Mouse (Mus musculus): ENCODE data around the gene Pald1. TPM values are rescaled to one million over a fixed set of nuclear protein-coding genes. Genes with fewer than 3 reads are reported as not detected.

Gene Pald1
- polyA plus RNA-seq, 1 experiment, result 10.3 TPM

- Histone ChIP-seq H3K27ac (ENCODE audit: insufficient read depth, low read length) (no peak overlapping the region), H3K4me3 (ENCODE audit: insufficient read depth, low read length) (no peak overlapping the region), H3K4me1 (ENCODE audit: control insufficient read depth, insufficient read depth, low read length) (no peaks in the 10 kb centered on the region)
- peak; percentile 73 for TF ChIP-seq CTCF (IDR thresholded peaks at IDR 0.05; ENCODE audit: extremely low read depth, insufficient read depth, low read length)
- TF ChIP-seq POLR2A (IDR thresholded peaks at IDR 0.05; ENCODE audit: extremely low read depth, insufficient read depth, low read length), result no peak
These were observed 39.4 kb downstream of the Pald1 start for GRCm38 (mm10) chr10:61343950-61344349.

DNA sequence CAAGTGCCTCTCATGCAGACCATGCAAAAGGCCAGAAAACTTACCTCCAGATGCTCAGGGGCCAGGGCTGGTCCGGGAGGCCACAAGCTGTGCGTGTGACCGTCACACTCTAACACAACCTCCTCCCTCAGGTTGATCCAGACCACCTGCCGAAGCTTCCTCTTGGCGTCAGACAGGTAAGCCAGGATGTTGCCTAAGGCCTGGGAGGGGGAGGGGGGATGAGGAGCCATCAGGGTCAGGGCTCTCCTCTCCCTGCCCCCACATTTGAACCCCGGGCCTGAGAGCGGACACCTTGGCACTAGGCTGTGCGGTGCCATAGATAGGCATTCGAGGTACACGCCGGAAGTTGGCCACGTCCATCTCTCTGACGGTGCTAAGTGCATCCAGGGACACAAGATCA lies 40.6 kb downstream of the Pald1 start:
- H3K4me1 ChIP-seq (ENCODE audit: control insufficient read depth, insufficient read depth, low read length), result no peaks in the 10 kb centered on the region
- no peak for TF ChIP-seq POLR2A (IDR thresholded peaks at IDR 0.05; ENCODE audit: extremely low read depth, insufficient read depth, low read length)
- TF ChIP-seq CTCF (IDR thresholded peaks at IDR 0.05; ENCODE audit: extremely low read depth, insufficient read depth, low read length), result no peak
- no peak overlapping the region for H3K27ac ChIP-seq (ENCODE audit: insufficient read depth, low read length)
- H3K4me3 ChIP-seq (ENCODE audit: insufficient read depth, low read length), result no peak overlapping the region

DNA sequence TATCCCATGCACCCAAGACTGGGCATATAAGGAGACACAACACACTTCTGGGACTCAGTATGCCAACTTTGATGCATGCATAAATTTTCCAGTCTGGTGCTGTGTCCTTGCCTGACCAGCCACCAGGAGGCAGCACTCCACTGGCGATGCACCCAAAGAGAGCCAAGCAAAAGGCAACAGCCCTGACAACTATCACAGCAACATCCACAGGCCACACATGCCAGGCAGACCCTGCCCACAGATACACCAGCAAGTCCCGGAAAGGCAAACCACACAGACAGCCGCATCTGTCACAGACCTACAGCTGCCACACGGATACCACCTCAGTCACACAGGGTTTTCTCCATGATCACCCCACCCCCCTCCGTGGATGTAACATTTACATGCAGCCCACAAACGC lies 41.8 kb downstream of the Pald1 start:
- H3K27ac ChIP-seq (ENCODE audit: insufficient read depth, low read length), result no peak overlapping the region
- no peak overlapping the region for H3K4me3 ChIP-seq (ENCODE audit: insufficient read depth, low read length)
- no peaks in the 10 kb centered on the region for H3K4me1 ChIP-seq (ENCODE audit: control insufficient read depth, insufficient read depth, low read length)
- TF ChIP-seq POLR2A (IDR thresholded peaks at IDR 0.05; ENCODE audit: extremely low read depth, insufficient read depth, low read length) (no peak), CTCF (IDR thresholded peaks at IDR 0.05; ENCODE audit: extremely low read depth, insufficient read depth, low read length) (peak; percentile 95)

GRCm38 (mm10) chr10:61341045-61341444 lies 42.3 kb downstream of the Pald1 start:
- TF ChIP-seq POLR2A (IDR thresholded peaks at IDR 0.05; ENCODE audit: extremely low read depth, insufficient read depth, low read length) (no peak), CTCF (IDR thresholded peaks at IDR 0.05; ENCODE audit: extremely low read depth, insufficient read depth, low read length) (no peak)
- no peak overlapping the region for H3K27ac ChIP-seq (ENCODE audit: insufficient read depth, low read length)
- no peak overlapping the region for H3K4me3 ChIP-seq (ENCODE audit: insufficient read depth, low read length)
- no peaks in the 10 kb centered on the region for H3K4me1 ChIP-seq (ENCODE audit: control insufficient read depth, insufficient read depth, low read length)

DNA sequence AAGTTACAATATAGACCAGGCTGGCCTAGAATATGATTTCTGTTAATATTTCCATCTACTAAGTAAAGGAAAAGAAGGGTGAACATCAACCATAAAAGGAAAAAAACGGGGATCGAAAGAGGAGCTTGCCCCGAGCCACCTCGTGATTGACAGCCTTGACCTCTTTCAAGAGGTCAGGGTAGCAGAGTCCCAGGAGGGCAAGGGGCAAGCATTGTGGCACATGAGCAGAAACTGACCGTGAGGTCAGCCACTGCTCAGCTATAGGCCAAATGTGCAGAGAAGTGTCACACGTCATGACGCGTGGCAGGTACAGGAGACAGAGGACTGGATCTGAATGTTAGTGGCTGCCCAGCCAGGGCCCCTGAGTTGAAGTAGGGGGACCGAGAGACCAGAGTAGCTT lies 43.1 kb downstream of the Pald1 start:
- Histone ChIP-seq H3K4me3 (ENCODE audit: insufficient read depth, low read length) (no peak overlapping the region), H3K27ac (ENCODE audit: insufficient read depth, low read length) (no peak overlapping the region), H3K4me1 (ENCODE audit: control insufficient read depth, insufficient read depth, low read length) (no peaks in the 10 kb centered on the region)
- TF ChIP-seq CTCF (IDR thresholded peaks at IDR 0.05; ENCODE audit: extremely low read depth, insufficient read depth, low read length), result no peak
- no peak for TF ChIP-seq POLR2A (IDR thresholded peaks at IDR 0.05; ENCODE audit: extremely low read depth, insufficient read depth, low read length)

DNA sequence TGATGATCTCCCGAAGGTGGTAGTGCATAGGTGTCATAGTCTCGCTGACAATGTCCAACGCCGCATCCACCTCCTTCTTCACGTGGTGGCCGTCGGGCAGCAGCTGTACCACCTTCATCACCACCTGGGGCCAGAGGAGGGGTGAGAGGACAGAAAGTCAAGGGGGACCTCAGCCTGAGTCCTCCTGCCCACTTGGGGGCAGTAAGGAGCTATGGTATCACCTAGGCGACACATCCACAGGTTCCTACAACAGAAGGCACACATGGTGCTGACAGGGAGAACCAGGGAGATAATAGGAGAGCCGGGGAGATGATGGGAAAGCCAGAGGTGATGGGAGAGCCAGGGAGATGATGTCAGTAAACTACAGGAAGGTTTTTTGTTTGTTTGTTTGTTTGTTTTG lies 44.1 kb downstream of the Pald1 start:
- H3K4me1 ChIP-seq (ENCODE audit: control insufficient read depth, insufficient read depth, low read length), result no peaks in the 10 kb centered on the region
- no peak for TF ChIP-seq CTCF (IDR thresholded peaks at IDR 0.05; ENCODE audit: extremely low read depth, insufficient read depth, low read length)
- TF ChIP-seq POLR2A (IDR thresholded peaks at IDR 0.05; ENCODE audit: extremely low read depth, insufficient read depth, low read length), result no peak
- no peak overlapping the region for H3K4me3 ChIP-seq (ENCODE audit: insufficient read depth, low read length)
- H3K27ac ChIP-seq (ENCODE audit: insufficient read depth, low read length), result no peak overlapping the region

- Histone ChIP-seq H3K4me3 (ENCODE audit: insufficient read depth, low read length) (no peak overlapping the region), H3K4me1 (ENCODE audit: control insufficient read depth, insufficient read depth, low read length) (no peaks in the 10 kb centered on the region), H3K27ac (ENCODE audit: insufficient read depth, low read length) (no peak overlapping the region)
- TF ChIP-seq CTCF (IDR thresholded peaks at IDR 0.05; ENCODE audit: extremely low read depth, insufficient read depth, low read length) (no peak), POLR2A (IDR thresholded peaks at IDR 0.05; ENCODE audit: extremely low read depth, insufficient read depth, low read length) (no peak)
These were observed 45.7 kb downstream of the Pald1 start for GRCm38 (mm10) chr10:61337665-61338064.

- no peak overlapping the region for H3K27ac ChIP-seq (ENCODE audit: insufficient read depth, low read length)
- TF ChIP-seq CTCF (IDR thresholded peaks at IDR 0.05; ENCODE audit: extremely low read depth, insufficient read depth, low read length) (no peak), POLR2A (IDR thresholded peaks at IDR 0.05; ENCODE audit: extremely low read depth, insufficient read depth, low read length) (no peak)
- no peaks in the 10 kb centered on the region for H3K4me1 ChIP-seq (ENCODE audit: control insufficient read depth, insufficient read depth, low read length)
- H3K4me3 ChIP-seq (ENCODE audit: insufficient read depth, low read length), result no peak overlapping the region
These were observed 46.7 kb downstream of the Pald1 start for GRCm38 (mm10) chr10:61336592-61336991.

DNA sequence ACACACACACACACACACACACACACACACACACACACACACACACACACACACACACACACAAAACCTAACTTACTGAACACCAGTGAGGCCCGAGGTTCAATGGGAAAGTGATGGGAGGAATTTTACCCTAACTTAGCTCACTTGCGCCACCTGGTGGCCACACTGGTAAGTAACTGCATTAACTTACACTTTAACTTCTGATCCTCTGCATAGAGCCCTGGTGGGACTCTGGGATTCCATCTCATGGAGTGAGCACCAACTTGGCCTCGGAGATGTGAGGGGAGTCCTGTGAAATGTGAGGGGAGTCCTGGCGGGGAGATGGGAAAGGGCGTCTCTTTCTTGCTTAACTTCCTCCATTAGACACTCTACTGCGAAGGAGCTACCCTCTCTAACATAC lies 47.2 kb downstream of the Pald1 start:
- H3K4me1 ChIP-seq (ENCODE audit: control insufficient read depth, insufficient read depth, low read length), result no peaks in the 10 kb centered on the region

DNA sequence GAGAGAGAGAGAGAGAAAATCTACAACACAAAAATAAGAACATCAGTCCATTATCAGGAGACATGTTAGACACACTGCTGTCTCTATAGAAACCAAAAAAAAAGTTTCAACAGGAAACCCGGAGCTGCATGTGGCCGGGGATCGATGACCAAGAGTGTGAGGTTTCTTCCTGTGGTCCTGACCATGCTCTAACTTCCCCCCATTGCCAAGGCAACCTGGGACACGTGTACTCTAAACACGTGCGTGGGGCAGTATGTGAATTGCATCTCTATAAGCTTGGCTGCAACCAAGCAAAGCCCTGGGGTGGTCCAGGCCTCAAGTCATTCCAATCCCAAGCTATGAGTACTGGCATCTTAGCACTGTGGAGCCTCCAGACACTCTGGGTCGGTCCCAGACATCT lies 48.8 kb downstream of the Pald1 start:
- H3K4me3 ChIP-seq (ENCODE audit: insufficient read depth, low read length), result no peak overlapping the region
- H3K27ac ChIP-seq (ENCODE audit: insufficient read depth, low read length), result no peak overlapping the region
- TF ChIP-seq POLR2A (IDR thresholded peaks at IDR 0.05; ENCODE audit: extremely low read depth, insufficient read depth, low read length) (no peak), CTCF (IDR thresholded peaks at IDR 0.05; ENCODE audit: extremely low read depth, insufficient read depth, low read length) (no peak)
- H3K4me1 ChIP-seq (ENCODE audit: control insufficient read depth, insufficient read depth, low read length), result no peaks in the 10 kb centered on the region

More for the DNA sequence above, 47.2 kb downstream of the Pald1 start:
- H3K27ac ChIP-seq (ENCODE audit: insufficient read depth, low read length), result no peak overlapping the region
- H3K4me3 ChIP-seq (ENCODE audit: insufficient read depth, low read length), result no peak overlapping the region
- no peak for TF ChIP-seq POLR2A (IDR thresholded peaks at IDR 0.05; ENCODE audit: extremely low read depth, insufficient read depth, low read length)
- peak; percentile 80 for TF ChIP-seq CTCF (IDR thresholded peaks at IDR 0.05; ENCODE audit: extremely low read depth, insufficient read depth, low read length)
